Mouse (Mus musculus) layer of hippocampus, adult 9-11 months (tissue): Measurements from ENCODE around the gene Cdh22.
A peak's percentile ranks its signal among the peaks of the same experiment; 100 is the strongest.

Source experiments
- DNase-seq: peaks from one replicate; pipeline ENCODE4 v3.0.0; 2022

Gene Cdh22

DNA sequence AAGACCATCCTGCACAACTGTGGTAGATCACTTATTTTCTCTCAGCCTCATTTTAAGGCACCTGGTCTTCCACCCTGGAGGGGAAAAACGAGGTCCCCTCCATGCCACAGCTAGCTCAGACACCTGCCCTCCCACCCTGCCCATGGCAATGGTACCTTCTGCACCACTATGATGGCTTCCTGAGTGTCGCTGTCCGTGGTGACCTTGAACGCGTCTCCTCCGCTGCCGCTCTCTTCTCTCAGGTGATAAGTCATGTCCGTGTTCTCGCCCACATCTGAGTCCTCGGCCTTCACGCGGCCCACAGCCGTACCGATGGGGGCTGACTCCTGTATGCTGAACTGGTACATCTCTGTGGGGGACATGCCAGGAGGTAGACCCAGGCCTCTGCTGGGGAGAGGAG, 91.2 kb downstream of the Cdh22 start:
- DNase-seq: no peak

DNA sequence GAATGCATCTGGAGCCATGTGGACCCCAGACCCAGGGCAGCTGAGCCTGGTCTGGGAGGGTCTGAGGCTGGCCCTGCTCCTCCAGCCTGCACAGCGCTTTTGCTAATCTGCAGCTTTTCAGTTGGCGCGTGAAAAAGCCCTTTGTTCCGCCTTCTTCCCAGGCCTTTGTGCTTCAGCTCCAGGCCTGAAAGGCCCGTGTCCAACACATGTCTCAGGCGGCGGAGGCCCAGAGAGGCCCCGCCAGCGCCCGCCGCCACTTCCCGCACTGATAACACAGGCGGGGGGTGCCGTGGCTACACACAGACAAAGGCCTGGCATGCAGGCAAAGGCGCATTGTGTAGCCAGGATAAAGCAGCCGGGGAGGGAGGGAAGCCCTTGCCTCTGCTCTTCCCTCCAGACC, 98.6 kb downstream of the Cdh22 start:
- DNase-seq: peak; percentile 48

GRCm38 (mm10) chr2:165133566-165133965, 101.1 kb downstream of the Cdh22 start:
- no peak for DNase-seq

DNA sequence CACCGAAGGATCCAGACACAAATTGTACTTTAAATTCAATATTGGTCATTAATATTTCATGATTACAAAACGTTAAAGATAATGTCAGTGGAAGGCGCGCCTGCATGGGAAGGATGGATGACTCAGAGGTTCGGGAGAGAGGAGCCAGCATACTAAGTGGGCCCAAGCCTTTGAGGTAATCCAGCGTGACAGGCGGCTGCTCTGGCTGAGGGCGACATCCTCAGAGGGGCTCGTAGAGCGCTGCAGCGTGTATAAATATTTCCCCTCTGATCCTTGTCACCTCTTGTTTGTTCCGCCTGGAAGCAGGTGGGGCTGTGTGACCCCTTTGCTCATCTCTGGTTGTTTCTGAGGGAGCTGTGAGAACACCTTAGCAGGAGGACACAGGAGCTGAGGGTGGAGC, 103.2 kb downstream of the Cdh22 start:
- no peak for DNase-seq

DNA sequence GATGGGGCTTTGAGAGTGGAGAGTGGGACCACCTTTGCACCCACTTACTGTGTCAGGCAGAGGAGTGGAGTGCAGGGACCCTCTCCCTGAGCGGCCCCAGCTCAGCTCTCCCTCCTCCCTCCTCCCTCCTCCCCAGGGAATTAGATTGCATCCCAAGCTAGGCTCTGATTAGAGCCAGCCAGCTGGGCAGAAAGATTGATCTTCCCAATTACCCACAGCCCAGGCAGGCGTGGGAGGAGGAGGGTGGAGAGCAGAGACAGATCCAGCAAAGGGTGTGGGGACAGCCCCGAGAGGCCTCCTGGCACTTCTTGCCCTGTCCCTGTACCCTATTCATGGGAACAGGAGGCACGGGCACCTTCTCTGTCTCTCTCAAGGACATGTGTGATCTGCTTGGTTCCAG, 105.5 kb downstream of the Cdh22 start:
- no peak for DNase-seq

DNA sequence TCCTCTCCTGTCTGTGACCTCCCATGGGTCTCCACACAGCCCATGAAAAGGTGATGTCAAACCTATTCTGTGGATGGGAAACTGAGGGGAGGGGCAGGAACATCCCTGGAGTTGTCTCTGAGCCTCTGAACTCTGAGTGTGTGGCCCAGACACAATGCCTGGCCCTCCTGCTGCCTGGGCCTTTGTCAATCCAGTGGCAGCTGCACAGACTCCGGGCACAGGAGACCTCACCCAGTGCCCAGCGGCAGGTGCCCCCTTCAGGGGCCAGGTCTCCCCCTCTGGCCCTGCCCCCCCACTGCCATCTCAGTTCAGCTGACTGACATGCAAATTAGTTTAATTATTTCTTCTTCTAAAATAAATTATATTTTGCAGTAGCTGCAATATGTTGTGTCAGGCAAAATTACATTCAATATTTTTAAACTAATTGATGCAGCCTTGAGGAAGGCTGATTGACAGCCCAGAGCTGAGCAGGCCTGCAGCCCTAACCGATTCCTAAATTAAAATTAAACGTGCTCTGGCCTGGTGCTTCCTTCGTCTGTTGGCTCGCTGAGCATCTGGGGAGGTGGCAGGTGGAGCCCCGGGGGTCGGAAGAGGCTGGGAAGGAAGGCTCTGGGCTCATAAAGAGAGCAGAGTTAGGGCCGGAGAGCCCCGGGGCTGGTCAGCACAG, 107.6 kb downstream of the Cdh22 start:
- no peak for DNase-seq

- peak; percentile 67 for DNase-seq
These were observed 113.3 kb downstream of the Cdh22 start for GRCm38 (mm10) chr2:165121206-165121840.

DNA sequence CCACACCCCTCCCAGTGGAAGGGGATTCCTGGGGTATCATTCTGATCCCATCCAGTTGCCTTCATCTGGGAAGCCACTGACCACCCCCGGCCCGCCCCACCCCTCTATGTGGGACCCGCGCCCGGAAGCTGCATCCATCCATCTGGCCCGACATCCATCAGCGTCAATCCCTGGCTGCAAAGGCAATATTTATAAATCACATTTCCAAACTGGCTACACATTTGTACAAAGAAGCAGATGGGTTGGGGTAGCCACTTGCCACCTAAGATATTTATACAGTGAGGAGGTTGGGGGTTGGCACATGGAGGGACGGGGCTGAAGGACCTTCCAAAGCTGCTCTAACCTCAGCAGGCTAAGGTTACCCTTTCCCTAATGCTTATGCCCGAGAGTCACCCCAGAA, 113.9 kb downstream of the Cdh22 start:
- no peak for DNase-seq

GRCm38 (mm10) chr2:165113733-165114132, 120.9 kb downstream of the Cdh22 start:
- no peak for DNase-seq

DNA sequence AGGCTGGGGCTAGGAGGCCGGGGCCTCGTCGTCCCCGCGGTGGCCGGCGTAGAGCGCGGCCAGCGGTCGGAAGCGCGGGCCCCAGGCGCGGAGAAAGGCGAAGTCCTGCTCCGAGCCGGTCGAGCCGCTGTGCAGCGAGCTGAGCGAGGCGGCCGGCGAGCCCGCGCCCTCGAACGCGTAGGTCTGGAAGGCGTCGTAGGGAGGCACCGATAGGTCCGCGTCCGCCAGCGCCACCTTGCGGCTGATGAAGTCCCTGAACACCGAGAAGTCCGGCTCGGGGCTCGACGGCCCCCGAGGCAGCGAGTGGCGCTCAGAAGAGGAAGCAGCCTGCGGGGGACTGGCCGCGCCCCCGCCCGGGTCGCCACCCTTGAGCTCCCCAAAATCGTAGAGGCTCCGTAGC, 122.5 kb downstream of the Cdh22 start:
- DNase-seq: peak; percentile 45

DNA sequence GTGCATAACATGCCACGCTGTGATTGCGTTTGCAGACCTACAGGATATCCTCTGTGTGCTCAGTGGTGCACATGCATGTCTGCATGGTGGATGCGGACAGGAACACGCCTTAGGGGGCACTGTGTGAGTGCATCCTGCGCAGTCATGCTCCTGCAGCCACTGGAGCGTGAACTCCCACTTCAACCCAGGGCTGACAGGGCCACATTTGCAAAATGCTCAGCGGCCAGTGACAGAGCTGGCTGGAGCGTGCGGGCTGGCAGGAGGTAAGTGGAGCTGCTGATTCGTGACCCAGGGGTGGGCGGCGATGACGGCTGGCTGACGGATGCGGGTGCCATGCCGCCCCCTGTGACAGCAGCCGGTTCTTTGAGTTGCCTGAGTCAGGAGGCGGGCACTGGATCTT, 128.1 kb downstream of the Cdh22 start:
- DNase-seq: no peak

GRCm38 (mm10) chr2:165105513-165106079, 129.1 kb downstream of the Cdh22 start:
- peak; percentile 13 for DNase-seq

DNA sequence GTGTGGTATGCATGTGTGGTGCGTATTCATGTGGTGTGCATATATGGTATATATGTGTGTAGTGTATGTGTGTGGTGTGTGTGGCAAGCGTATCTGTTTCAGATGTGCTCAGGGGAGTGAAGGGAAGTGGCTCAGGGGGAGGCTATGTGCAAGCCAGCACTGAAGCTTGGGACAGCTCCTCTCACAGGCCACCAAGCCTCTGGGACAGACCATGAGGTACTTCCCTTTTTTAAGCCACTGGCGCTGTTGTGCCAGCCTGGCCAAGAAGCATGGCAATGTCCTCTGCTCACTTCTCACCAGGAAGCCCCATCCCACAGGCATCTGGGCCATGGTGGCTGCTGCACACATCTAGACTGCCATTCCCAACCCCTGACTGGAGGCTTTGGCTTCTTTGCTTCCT, 131.7 kb downstream of the Cdh22 start:
- no peak for DNase-seq

- DNase-seq: no peak
These were observed 133.9 kb downstream of the Cdh22 start for GRCm38 (mm10) chr2:165100749-165101148.

DNA sequence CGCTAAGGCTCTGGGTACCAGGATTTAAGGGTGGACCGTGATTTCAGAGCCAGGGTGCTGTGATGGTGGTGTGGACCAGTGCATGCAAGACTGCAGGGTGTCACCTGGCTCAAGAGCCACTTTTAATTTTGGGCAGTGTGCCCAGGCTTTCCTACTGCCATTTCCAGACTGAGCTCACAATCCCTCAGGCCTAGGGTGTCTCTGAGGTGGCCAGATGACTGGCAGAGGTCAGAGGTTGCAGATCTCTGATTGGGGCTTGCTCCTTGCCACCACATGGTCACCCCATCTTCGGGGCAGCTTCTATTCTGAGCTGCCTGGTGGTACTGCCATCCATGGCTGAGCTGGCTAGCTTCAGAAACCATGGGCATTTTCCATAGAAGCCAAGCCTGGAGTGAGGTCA, 135.8 kb downstream of the Cdh22 start:
- no peak for DNase-seq

DNA sequence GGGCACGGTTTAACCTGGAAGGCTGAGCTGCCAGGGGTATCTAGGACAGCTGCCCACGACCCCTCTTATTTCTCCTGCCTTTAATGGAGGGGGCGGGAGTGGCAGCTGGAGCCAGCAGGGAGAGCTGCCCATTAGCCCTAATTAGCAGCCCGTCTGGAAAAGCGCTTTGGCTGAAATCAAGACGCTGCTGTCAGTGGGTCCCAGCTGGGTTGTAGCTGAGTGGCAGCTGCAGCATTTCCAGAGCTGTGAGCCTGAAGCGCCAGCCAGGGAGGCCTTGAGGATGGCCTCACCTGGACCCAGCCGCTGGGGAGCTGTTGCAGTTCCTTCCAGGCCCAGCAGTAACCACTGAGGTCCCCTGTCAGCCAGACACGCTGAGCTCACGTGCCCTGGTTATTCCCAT, 138.3 kb downstream of the Cdh22 start:
- no peak for DNase-seq

GRCm38 (mm10) chr2:165092393-165092792, 142.3 kb downstream of the Cdh22 start:
- no peak for DNase-seq

- DNase-seq: no peak
These were observed 143.2 kb downstream of the Cdh22 start for GRCm38 (mm10) chr2:165091433-165091965.

DNA sequence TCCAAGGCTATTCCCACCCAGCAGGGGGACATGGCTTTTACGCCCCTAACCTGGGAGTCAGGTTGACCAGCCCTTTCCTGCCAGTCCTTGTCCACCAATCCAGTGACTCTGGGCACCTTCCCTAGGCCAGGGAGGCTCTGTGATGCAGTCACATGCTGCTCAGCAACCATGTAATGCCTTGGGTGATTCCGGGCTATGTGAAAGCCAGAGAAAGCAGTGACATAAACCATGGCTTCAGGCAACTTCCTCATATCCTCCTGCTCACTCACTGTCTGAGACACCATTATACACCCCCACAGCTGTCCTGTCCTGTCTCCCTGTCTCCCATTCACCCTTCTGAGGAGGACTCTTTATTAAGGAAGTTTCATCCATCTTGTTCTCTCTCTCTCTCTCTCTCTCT, 144.0 kb downstream of the Cdh22 start, which contains the start of gene 1700025C18Rik:
Gene 1700025C18Rik (minus strand): TSS at position 101 of the 400 bp plus-strand sequence.
- DNase-seq: no peak

GRCm38 (mm10) chr2:165089470-165089869, 145.2 kb downstream of the Cdh22 start:
- no peak for DNase-seq

GRCm38 (mm10) chr2:165086634-165087033, 148.0 kb downstream of the Cdh22 start:
- no peak for DNase-seq

DNA sequence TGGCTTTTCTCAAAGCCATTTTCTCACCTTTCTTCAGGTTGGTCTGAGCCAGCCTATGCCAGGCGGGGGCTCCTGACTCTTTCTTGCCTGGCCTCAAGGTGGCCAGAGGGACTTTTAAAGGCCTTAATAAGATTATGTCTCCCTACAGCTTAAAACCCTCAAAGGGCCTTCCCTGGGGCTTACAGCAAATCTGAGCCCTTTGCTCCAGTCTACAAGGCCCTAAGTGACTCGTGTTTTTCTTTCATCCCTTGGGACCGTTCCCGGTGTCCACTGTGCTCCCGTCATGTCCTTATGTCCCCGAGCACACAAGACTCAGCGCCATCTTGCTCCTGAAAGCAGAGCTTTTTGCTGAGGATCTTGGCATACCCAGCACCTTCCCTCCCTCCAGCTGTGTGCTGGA, 153.4 kb downstream of the Cdh22 start:
- no peak for DNase-seq

- no peak for DNase-seq
These were observed 154.0 kb downstream of the Cdh22 start for GRCm38 (mm10) chr2:165080657-165081056.

GRCm38 (mm10) chr2:165078605-165079004, 156.0 kb downstream of the Cdh22 start:
- DNase-seq: no peak
